Mouse (Mus musculus) embryonic fibroblast, embryonic 13.5 days (primary cell): ENCODE data around the gene Rspry1. TPM values are rescaled to one million over a fixed set of nuclear protein-coding genes. Genes with fewer than 3 reads are reported as not detected.

ENCODE experiments used
- H3K27ac ChIP-seq: 2 replicates; pipeline ENCODE4 v1.5.1; 2012; ENCODE audit warnings: low read length, control low read depth, inconsistent platforms; ENCODE audit not compliant: insufficient read depth
- H3K4me1 ChIP-seq: 2 replicates; pipeline ENCODE4 v1.6.1; 2011; ENCODE audit warnings: low read length; ENCODE audit not compliant: control insufficient read depth, insufficient read depth
- H3K4me3 ChIP-seq: 2 replicates; pipeline ENCODE4 v1.5.1; 2011; ENCODE audit warnings: mild to moderate bottlenecking, control low read depth, low read length; ENCODE audit not compliant: insufficient read depth
- CTCF ChIP-seq: IDR thresholded peaks from 2 replicates; pipeline ENCODE4 v1.5.1; 2011; ENCODE audit warnings: mild to moderate bottlenecking, control low read depth, low read length, moderate library complexity, borderline replicate concordance; ENCODE audit not compliant: insufficient read depth
- POLR2A ChIP-seq: IDR thresholded peaks from 2 replicates; pipeline ENCODE4 v1.6.1; 2011; ENCODE audit warnings: low read depth, mild to moderate bottlenecking, control low read depth, low read length, moderate library complexity
- polyA plus RNA-seq: library from polyadenylated mRNA; stranded (reverse); fragments of >200 nt; gene quantifications from 2 replicates; pipeline ENCODE4 v1.2.4, GENCODE M21; 2011; ENCODE audit warnings: low read depth; ENCODE audit not compliant: missing spikeins, insufficient read length

Gene Rspry1
- polyA plus RNA-seq, 1 experiment = 43.2 TPM

DNA sequence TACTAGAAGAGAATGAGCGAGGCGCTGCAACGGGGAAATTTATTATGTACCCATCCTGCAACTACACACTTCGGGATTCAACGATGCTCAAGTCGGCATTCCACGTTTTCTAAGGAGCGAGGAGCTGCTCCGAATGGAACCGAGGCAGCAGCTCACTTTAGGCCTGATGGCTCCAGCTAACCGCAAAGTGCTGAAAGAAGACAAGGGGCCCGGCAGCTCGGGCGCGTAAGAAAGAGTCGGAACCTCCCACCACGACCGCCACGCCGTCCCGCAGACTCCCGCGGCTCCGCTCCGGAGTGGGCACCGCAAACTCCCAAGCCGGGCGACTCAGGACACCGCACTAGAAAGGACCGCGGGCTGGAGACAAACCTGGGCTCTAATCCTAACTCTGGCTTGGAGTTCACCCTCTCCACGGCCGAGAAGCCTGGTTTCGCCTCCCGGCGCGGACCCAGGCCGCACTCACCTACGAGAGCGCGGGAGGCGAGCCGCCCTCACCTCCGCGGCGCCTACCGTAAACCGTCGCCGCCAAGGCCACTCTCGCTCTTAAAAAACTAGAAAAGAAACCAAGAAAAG lies 617 bp upstream of the Rspry1 start:
- Histone ChIP-seq H3K4me3 (peak overlapping the region; percentile 90), H3K4me1 (no peaks in the 10 kb centered on the region), H3K27ac (no peak overlapping the region; the same call in 1 of the 2 replicates)
- peak; percentile 41; the same call in 1 of the 2 replicates for TF ChIP-seq POLR2A
- no peak for TF ChIP-seq CTCF

GRCm38 (mm10) chr8:94602471-94603131 lies 864 bp downstream of the Rspry1 start:
- H3K27ac ChIP-seq = no peak overlapping the region

DNA sequence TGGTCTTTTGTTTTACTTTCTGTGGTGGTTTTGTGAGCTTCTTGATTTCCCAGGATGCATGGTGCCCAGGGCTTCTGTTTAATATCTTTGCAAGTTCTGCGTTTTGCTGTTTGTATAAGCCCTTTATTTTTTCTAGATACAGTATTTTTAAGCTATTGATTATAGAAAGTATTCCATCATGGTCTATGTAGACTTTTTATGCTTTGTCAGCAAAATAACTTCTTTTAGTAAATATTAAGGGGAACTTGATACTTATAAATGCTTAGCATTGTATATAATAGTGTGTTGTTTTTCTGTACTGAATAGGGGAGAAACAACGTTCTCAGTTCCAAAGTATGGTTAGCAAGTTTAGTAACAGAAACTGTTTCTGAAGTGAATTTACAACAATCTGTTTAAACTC lies 2.3 kb downstream of the Rspry1 start:
- Histone ChIP-seq H3K4me1 (no peaks in the 10 kb centered on the region), H3K4me3 (no peak overlapping the region), H3K27ac (no peak overlapping the region)
- TF ChIP-seq POLR2A = no peak
- no peak for TF ChIP-seq CTCF

More at GRCm38 (mm10) chr8:94602471-94603131, 864 bp downstream of the Rspry1 start:
- peak overlapping the region; percentile 78 for H3K4me3 ChIP-seq
- H3K4me1 ChIP-seq = no peaks in the 10 kb centered on the region
- TF ChIP-seq POLR2A (peak; percentile 60), CTCF (no peak)

DNA sequence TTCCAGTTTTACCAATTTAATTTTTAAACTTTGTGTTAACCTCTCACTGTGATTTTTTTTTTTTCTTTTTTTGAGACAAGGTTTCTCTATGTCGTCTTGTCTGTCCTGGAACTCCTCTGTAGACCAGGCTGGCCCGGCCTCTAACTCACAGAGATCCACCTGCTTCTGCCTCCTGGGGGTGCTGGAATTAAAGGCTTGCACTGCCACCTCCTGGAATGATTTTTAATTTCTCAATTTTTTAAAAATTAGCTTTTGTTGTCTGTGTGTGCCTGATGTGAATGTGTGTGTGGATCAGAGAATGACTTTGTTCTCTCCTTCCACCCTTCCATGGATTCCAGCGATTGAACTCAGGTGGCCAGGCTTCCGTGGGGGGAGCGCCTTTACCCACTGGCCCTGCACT lies 5.3 kb downstream of the Rspry1 start:
- TF ChIP-seq CTCF = no peak
- Histone ChIP-seq H3K4me1 (no peaks in the 10 kb centered on the region), H3K27ac (no peak overlapping the region), H3K4me3 (no peak overlapping the region)

GRCm38 (mm10) chr8:94624885-94625284 lies 23.1 kb downstream of the Rspry1 start:
- TF ChIP-seq CTCF (no peak), POLR2A (no peak)
- no peak overlapping the region for H3K27ac ChIP-seq
- no peak overlapping the region for H3K4me3 ChIP-seq
- H3K4me1 ChIP-seq = no peaks in the 10 kb centered on the region

DNA sequence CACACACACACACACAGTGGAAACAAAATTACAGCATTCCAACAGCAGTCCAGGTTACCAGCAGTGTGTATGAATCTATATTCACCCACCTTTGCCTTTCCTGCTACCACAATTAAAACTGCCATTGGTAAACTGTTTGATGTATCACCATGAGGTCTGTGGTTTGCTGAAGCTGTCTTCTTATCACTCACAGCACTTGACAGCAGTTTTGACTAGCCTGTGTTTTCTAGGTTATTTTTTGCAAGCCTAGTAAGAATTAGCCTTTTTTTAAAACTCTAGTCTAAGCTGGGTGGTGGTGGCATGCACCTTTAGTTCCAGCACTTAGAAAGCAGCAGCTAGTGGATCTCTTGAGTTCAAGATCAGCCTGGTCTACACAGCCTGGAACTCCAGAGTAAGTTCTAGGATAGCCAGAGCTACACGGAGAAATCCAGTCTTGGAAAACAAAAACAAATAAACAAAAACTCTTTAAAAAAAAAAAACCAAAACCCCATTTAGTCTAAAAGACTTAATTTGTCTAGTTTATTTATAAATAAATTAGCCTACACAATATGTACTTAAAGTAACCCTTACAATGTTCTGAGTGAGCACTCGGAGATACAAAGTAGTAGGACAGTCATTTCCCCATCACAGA lies 31.9 kb downstream of the Rspry1 start:
- no peak overlapping the region for H3K27ac ChIP-seq
- TF ChIP-seq CTCF = no peak
- TF ChIP-seq POLR2A = no peak
- H3K4me1 ChIP-seq = no peaks in the 10 kb centered on the region
- H3K4me3 ChIP-seq = no peak overlapping the region

DNA sequence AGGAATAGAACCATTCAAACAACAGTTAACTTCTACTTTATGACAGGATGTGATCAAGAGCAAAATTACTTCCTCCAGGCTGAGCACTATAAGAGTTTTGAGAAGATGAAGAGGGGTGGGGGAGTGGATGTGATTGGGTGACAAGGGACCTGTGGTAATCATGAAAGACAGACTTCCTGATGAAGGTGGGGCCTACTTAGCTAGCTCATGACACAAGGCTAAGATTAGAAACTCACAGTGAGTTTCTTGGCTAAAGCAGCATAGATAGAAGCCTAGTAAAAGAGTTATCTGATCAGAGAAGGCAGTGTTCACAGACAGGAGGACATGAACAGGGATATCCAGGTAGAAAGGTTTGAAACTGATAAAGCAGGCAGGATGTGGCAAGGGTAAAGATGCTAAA lies 32.5 kb downstream of the Rspry1 start:
- H3K4me1 ChIP-seq = no peaks in the 10 kb centered on the region
- no peak overlapping the region for H3K4me3 ChIP-seq
- TF ChIP-seq POLR2A (no peak), CTCF (no peak)
- H3K27ac ChIP-seq = no peak overlapping the region

GRCm38 (mm10) chr8:94641183-94641582 lies 39.4 kb downstream of the Rspry1 start:
- Histone ChIP-seq H3K27ac (no peak overlapping the region), H3K4me3 (no peak overlapping the region), H3K4me1 (no peaks in the 10 kb centered on the region)
- no peak for TF ChIP-seq CTCF
- TF ChIP-seq POLR2A = no peak

- TF ChIP-seq POLR2A (no peak), CTCF (no peak)
Observed at GRCm38 (mm10) chr8:94641938-94642337, 40.2 kb downstream of the Rspry1 start.

GRCm38 (mm10) chr8:94645202-94645601 lies 43.5 kb downstream of the Rspry1 start:
- Histone ChIP-seq H3K4me1 (no peaks in the 10 kb centered on the region), H3K27ac (no peak overlapping the region), H3K4me3 (no peak overlapping the region)
- TF ChIP-seq CTCF = no peak
- TF ChIP-seq POLR2A = no peak

More at GRCm38 (mm10) chr8:94641938-94642337, 40.2 kb downstream of the Rspry1 start:
- H3K4me1 ChIP-seq = no peaks in the 10 kb centered on the region
- H3K27ac ChIP-seq = no peak overlapping the region
- H3K4me3 ChIP-seq = no peak overlapping the region
